Mouse (Mus musculus): ENCODE measurements around the gene Ngdn. TPM values are rescaled to one million over a fixed set of nuclear protein-coding genes. Genes with fewer than 3 reads are reported as not detected.

The Ngdn gene
- total RNA-seq, 2 experiments from 2014 or later = 26.3 to 29.0 TPM

DNA sequence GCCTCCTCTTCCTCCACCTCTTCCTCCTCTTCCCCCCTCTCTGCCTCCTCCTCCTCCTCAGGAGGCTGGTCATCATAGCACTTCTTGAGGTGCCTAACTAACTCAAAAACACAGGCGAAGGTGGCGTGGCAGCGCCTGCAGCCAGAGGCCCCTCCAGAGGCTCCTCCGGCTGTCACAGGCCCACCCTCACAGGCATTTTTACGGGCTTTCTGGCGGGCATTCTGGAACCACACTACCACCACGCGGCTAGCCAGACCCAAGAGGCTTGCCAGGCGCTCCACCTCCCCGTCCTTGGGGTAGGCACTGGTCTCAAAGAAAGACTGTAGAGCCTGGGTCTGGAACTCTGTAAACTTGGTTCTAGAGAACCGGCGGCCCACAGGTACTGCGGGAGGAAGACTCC, 50.1 kb downstream of the Ngdn start:
- no peak for DNase-seq
- intact Hi-C loops (cut with DNase I) = no loop called here

DNA sequence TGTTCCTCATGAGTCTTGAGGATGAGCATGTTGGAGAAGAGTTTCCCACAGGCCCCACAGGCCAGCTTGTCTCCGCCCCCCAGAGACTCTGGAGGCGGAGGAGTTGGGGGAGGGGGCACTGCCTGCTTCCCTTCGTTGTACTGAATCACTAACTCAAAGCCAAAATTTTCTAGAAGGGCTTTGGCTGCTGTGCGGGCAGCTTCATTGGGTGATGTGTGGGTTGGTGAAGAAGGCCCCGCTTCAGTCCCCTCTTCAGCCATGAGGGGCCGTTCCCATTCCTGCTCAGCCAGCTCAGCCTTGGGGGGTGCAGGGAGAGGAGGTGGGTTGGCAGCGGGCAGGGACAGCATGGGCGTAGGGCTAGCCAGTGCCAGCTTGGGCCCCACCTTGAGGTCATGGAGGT, 50.8 kb downstream of the Ngdn start:
- intact Hi-C loops (cut with DNase I) = no loop called here
- DNase-seq = no peak

DNA sequence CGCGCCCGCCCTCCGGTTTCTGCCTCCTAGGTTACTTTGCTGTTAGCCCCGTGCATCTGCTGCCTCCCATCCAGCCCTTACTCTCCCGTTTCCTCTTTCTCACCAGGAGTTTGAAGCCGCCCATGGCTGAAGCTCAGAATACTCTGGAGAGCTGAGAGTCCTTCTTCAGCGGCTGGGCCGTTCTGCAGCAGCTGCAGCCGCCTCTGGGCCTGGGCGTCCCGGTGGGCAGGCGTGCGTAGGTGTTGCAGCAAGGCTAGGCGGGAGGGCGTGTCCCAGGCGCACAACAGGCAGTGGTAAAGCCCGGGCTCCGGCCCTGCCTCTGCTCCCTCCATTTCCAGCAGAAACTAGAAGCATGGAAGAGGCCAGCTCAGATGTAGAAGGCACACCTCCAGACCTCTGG, 56.5 kb downstream of the Ngdn start:
- no peak for DNase-seq
- intact Hi-C loops (cut with DNase I) = no loop called here

Small RNAs within 50 kb of the gene (microRNA-seq; reads per million reads assigned to microRNA genes)
- 1.2 reads per million for gene Mir208b

Other genes with a start within 250 kb of the Ngdn start
- 10 to 100 TPM; 33.7 to 36.5 TPM for gene Slc7a8, start 233.5 kb upstream of the Ngdn start, total RNA-seq (2021)
- gene Rnf212b, start 201.3 kb upstream of the Ngdn start, total RNA-seq (2021) = not detected
- gene Homez, start 144.5 kb upstream of the Ngdn start, total RNA-seq (2021) = 10 to 100 TPM in 1 of 2 experiments, 1 to 10 TPM in 1; 7.9 to 17.0 TPM
- gene Ppp1r3e, start 137.9 kb upstream of the Ngdn start, total RNA-seq (2021) = 10 to 100 TPM; 50.0 to 54.6 TPM
- 10 to 100 TPM; 49.9 to 54.6 TPM for gene Bcl2l2, start 132.1 kb upstream of the Ngdn start, total RNA-seq (2021)
- gene Gm20521, start 132.0 kb upstream of the Ngdn start, total RNA-seq (2021) = not detected
- gene Pabpn1, start 123.0 kb upstream of the Ngdn start, total RNA-seq (2021) = 100 to 1,000 TPM; 325 to 354 TPM
- 100 to 1,000 TPM; 345 to 405 TPM for gene Slc22a17, start 102.3 kb upstream of the Ngdn start, total RNA-seq (2021)
- 10 to 100 TPM; 15.0 to 15.9 TPM for gene Efs, start 89.3 kb upstream of the Ngdn start, total RNA-seq (2021)
- gene Il25, start 82.8 kb upstream of the Ngdn start, total RNA-seq (2021) = not detected
- 10 to 100 TPM in 1 of 2 experiments, 1 to 10 TPM in 1; 7.5 to 11.1 TPM for gene Cmtm5, start 79.2 kb upstream of the Ngdn start, total RNA-seq (2021)
- gene Myh6, start 48.5 kb upstream of the Ngdn start, total RNA-seq (2021) = 1 to 10 TPM; 2.7 TPM
- gene Gm17428, start 38.5 kb upstream of the Ngdn start, total RNA-seq (2021) = not detected
- 1 to 10 TPM; 3.9 to 5.5 TPM for gene Myh7, start 20.8 kb upstream of the Ngdn start, total RNA-seq (2021)
- 10 to 100 TPM; 28.2 to 29.4 TPM for gene Zfhx2, start 76.9 kb downstream of the Ngdn start, total RNA-seq (2021)
- gene Thtpa, start 79.3 kb downstream of the Ngdn start, total RNA-seq (2021) = 10 to 100 TPM; 34.7 to 35.7 TPM
- gene Ap1g2, start 91.1 kb downstream of the Ngdn start, total RNA-seq (2021) = 10 to 100 TPM; 25.8 to 31.4 TPM
- gene Jph4, start 101.5 kb downstream of the Ngdn start, total RNA-seq (2021) = 100 to 1,000 TPM; 366 to 399 TPM
- not detected for gene Dhrs2, start 206.6 kb downstream of the Ngdn start, total RNA-seq (2021)

Measured in left cerebral cortex, postnatal 4 days (tissue).